Comparison of ENCODE assay signal across 8 mouse cellular contexts in the genomic region with DNA sequence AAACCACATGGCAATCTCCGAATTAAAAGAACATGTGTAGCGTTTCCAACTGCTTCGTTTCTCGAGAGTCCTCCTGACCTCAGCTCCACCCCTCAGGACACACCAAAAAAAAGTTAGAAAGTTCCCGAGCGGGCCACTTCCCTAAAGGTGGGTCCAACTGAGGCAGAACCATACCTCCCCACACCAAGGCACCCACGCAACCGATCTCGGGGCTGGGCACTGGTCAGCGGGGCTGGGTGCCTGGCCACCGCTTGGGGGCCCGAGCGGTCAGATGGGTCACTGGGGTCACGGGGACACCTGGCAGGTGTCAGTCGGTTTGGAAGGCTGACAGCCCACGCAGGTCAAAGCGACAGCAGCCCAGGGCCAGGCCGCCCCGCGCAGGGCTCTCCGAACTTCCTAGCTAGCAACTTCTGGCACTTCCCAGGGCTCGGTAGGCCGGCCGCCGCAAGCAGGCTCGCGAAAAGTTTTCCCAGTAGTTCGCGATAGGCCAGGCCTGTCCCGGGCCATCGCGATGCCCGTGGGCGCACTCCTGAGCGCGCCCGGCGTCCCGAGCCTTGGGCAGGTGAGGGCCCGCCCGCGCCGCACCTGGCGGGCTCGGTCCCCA. TPM values are rescaled to one million over a fixed set of nuclear protein-coding genes. Genes with fewer than 3 reads are reported as not detected.
DNase-seq lines count a peak whose midpoint lies in the region; ATAC-seq and TF ChIP-seq lines count a peak whose summit lies in the region.

No protein-coding gene starts in this region.

- peak overlapping the region; percentile 95 for H3K9ac ChIP-seq in heart, embryonic 12.5 days
- peak overlapping the region; percentile 62 for H3K9ac ChIP-seq in midbrain, embryonic 14.5 days (replicated peaks; ENCODE audit: low read length)

- peak; percentile 15; the same call in 1 of the 2 replicates for ATAC-seq in heart, embryonic 12.5 days (ENCODE audit: insufficient number of reproducible peaks, low FRiP score)
- peak; percentile 32; the same call in 1 of the 2 replicates for ATAC-seq in midbrain, embryonic 14.5 days (ENCODE audit: low FRiP score, low TSS enrichment)

- no peaks in the 10 kb centered on the region for H3K27me3 ChIP-seq in kidney, adult 2 months (replicated peaks; ENCODE audit: control insufficient read depth, insufficient read depth, low read length)
- no peaks in the 10 kb centered on the region for H3K27me3 ChIP-seq in heart, embryonic 12.5 days (replicated peaks)
- H3K27me3 ChIP-seq in limb, embryonic 10.5 days (ENCODE audit: low read depth, poor library complexity, severe bottlenecking) = no peaks in the 10 kb centered on the region
- H3K27me3 ChIP-seq in midbrain, embryonic 14.5 days (ENCODE audit: control insufficient read depth, insufficient read depth, low read length) = peaks cover 9% of the 10 kb centered on the region

- no peak for TF ChIP-seq CTCF in kidney, adult 2 months (conservative IDR thresholded peaks at IDR 0.05; ENCODE audit: insufficient read depth, insufficient read length, low read depth, low read length)

- peak overlapping the region; percentile 64 for H3K4me3 ChIP-seq in kidney, adult 2 months (ENCODE audit: insufficient read depth, low read depth, low read length)
- H3K4me3 ChIP-seq in brown adipose tissue, adult 24 weeks (ENCODE audit: insufficient read depth, low read depth, low read length) = peak overlapping the region; percentile 98
- H3K4me3 ChIP-seq in heart, embryonic 12.5 days = peak overlapping the region; percentile 89
- H3K4me3 ChIP-seq in limb, embryonic 10.5 days = peak overlapping the region; percentile 95
- peak overlapping the region; percentile 71 for H3K4me3 ChIP-seq in midbrain, embryonic 14.5 days (replicated peaks; ENCODE audit: low read depth, low read length)

- TF ChIP-seq POLR2A in kidney, adult 2 months (IDR thresholded peaks at IDR 0.05; ENCODE audit: low read depth, low read length) = no peak

- H3K4me1 ChIP-seq in kidney, adult 2 months (ENCODE audit: control insufficient read depth, insufficient read depth, low read length) = peaks cover 40% of the 10 kb centered on the region
- peaks cover 41% of the 10 kb centered on the region for H3K4me1 ChIP-seq in brown adipose tissue, adult 24 weeks (ENCODE audit: control insufficient read depth, insufficient read depth, insufficient read length, low read length)
- H3K4me1 ChIP-seq in heart, embryonic 12.5 days (replicated peaks) = peaks cover 50% of the 10 kb centered on the region
- peaks cover 70% of the 10 kb centered on the region for H3K4me1 ChIP-seq in limb, embryonic 10.5 days
- peaks cover 14% of the 10 kb centered on the region for H3K4me1 ChIP-seq in midbrain, embryonic 14.5 days (ENCODE audit: control insufficient read depth, insufficient read depth, low read length)

- no peaks in the 10 kb centered on the region for H3K36me3 ChIP-seq in kidney, adult 2 months (ENCODE audit: control insufficient read depth, insufficient read depth, low read length)
- no peaks in the 10 kb centered on the region for H3K36me3 ChIP-seq in heart, embryonic 12.5 days
- 0 out of 2 replicates have a peak, but pooled peaks cover 3% of the 10 kb centered on the region for H3K36me3 ChIP-seq in limb, embryonic 10.5 days
- H3K36me3 ChIP-seq in midbrain, embryonic 14.5 days (ENCODE audit: control insufficient read depth, insufficient read depth, low read length) = no peaks in the 10 kb centered on the region

- peak overlapping the region; percentile 15 for H3K27ac ChIP-seq in kidney, adult 2 months (ENCODE audit: insufficient read depth, low read depth, low read length)
- peak overlapping the region; percentile 88 for H3K27ac ChIP-seq in brown adipose tissue, adult 24 weeks (replicated peaks; ENCODE audit: low read depth, low read length)
- H3K27ac ChIP-seq in heart, embryonic 12.5 days (ENCODE audit: poor library complexity, severe bottlenecking) = peak overlapping the region; percentile 70
- H3K27ac ChIP-seq in limb, embryonic 10.5 days = peak overlapping the region; percentile 99
- no peak overlapping the region for H3K27ac ChIP-seq in midbrain, embryonic 14.5 days (replicated peaks; ENCODE audit: low read depth, low read length)

- H3K9me3 ChIP-seq in heart, embryonic 12.5 days (replicated peaks) = no peaks in the 10 kb centered on the region
- no peaks in the 10 kb centered on the region for H3K9me3 ChIP-seq in limb, embryonic 10.5 days (replicated peaks)
- no peaks in the 10 kb centered on the region for H3K9me3 ChIP-seq in midbrain, embryonic 14.5 days (ENCODE audit: control insufficient read depth, low read length)

- 2% methylated on average over 45 of the region's 45 CpGs for WGBS in kidney, adult 2 months
- 1% methylated on average over 45 of the region's 45 CpGs for WGBS in heart, embryonic 12.5 days
- under 1% methylated on average over 45 of the region's 45 CpGs for WGBS in limb, embryonic 10.5 days
- WGBS in midbrain, embryonic 14.5 days = 1% methylated on average over 45 of the region's 45 CpGs

- DNase-seq in kidney, adult 2 months = peak; percentile 54
- no peak for DNase-seq in kidney, adult 11 months
- peak; percentile 63 for DNase-seq in limb, embryonic 10.5 days (ENCODE audit: low spot score)
- peak; percentile 49 for DNase-seq in midbrain, embryonic 14.5 days
- no peak for DNase-seq in cerebellum, adult 11-12 months
- DNase-seq in cerebellum, postnatal 25 days = no peak

- peak overlapping the region; percentile 96 for H3K4me2 ChIP-seq in heart, embryonic 12.5 days
- H3K4me2 ChIP-seq in midbrain, embryonic 14.5 days (ENCODE audit: low read length) = peak overlapping the region; percentile 100

RNA-seq across cellular contexts. Expression of a gene that starts 0.7 kb away (rescaled TPM):
- polyA plus RNA-seq in kidney, adult 2 months (2012; rRNA removed) = 33.9 and 34.2 TPM in 2 replicates
- 13.2 TPM in 2 replicates for polyA plus RNA-seq in brown adipose tissue, adult 24 weeks (2012; ENCODE audit: insufficient read depth, insufficient read length, missing spikeins)
- polyA plus RNA-seq in heart, embryonic 12.5 days (2016; fragmentation: Nextera tagmentation; extraction: Ambion mirVana) = 3.3 and 4.2 TPM in 2 replicates
- 6.6 and 8.2 TPM in 2 replicates for polyA plus RNA-seq in limb, embryonic 10.5 days (2016; fragmentation: Nextera tagmentation; extraction: Ambion mirVana)
- polyA plus RNA-seq in midbrain, embryonic 14.5 days (2014; fragmentation: Nextera tagmentation; extraction: Ambion mirVana) = 1.1 and 1.3 TPM in 2 replicates

RNA-seq across cellular contexts. Expression of a gene that starts 22.4 kb away (rescaled TPM):
- 18.8 and 23.3 TPM in 2 replicates for polyA plus RNA-seq in kidney, adult 2 months (2012; rRNA removed)
- polyA plus RNA-seq in brown adipose tissue, adult 24 weeks (2012; ENCODE audit: insufficient read depth, insufficient read length, missing spikeins) = 5.3 and 6.6 TPM in 2 replicates
- polyA plus RNA-seq in heart, embryonic 12.5 days (2016; fragmentation: Nextera tagmentation; extraction: Ambion mirVana) = 25.7 and 26.7 TPM in 2 replicates
- polyA plus RNA-seq in limb, embryonic 10.5 days (2016; fragmentation: Nextera tagmentation; extraction: Ambion mirVana) = 43.8 and 47.2 TPM in 2 replicates
- polyA plus RNA-seq in midbrain, embryonic 14.5 days (2014; fragmentation: Nextera tagmentation; extraction: Ambion mirVana) = 31.4 and 33.7 TPM in 2 replicates

Comparison
In these comparisons a context has a peak if more than half of its experiments do, and no peak if none do; other contexts are left out.
1. DNase-seq: peak in kidney, adult 2 months (single experiment), limb, embryonic 10.5 days (single experiment) and midbrain, embryonic 14.5 days (single experiment); none in kidney, adult 11 months (single experiment), cerebellum, adult 11-12 months (single experiment) and cerebellum, postnatal 25 days (0 of 2).
2. Peak in every context shown above with its lines, with median percentiles within 50 percentile points of each other: H3K4me3 ChIP-seq.